Mouse (Mus musculus) embryonic fibroblast, embryonic 13.5 days (primary cell): ENCODE measurements around the gene Smad6. TPM values are rescaled to one million over a fixed set of nuclear protein-coding genes. Genes with fewer than 3 reads are reported as not detected.

Source experiments
- H3K27ac ChIP-seq: 2 replicates; pipeline ENCODE4 v1.5.1; 2012; ENCODE audit warnings: low read length, control low read depth, inconsistent platforms; ENCODE audit not compliant: insufficient read depth
- H3K4me1 ChIP-seq: 2 replicates; pipeline ENCODE4 v1.6.1; 2011; ENCODE audit warnings: low read length; ENCODE audit not compliant: control insufficient read depth, insufficient read depth
- H3K4me3 ChIP-seq: 2 replicates; pipeline ENCODE4 v1.5.1; 2011; ENCODE audit warnings: mild to moderate bottlenecking, control low read depth, low read length; ENCODE audit not compliant: insufficient read depth
- CTCF ChIP-seq: IDR thresholded peaks from 2 replicates; pipeline ENCODE4 v1.5.1; 2011; ENCODE audit warnings: mild to moderate bottlenecking, control low read depth, low read length, moderate library complexity, borderline replicate concordance; ENCODE audit not compliant: insufficient read depth
- POLR2A ChIP-seq: IDR thresholded peaks from 2 replicates; pipeline ENCODE4 v1.6.1; 2011; ENCODE audit warnings: low read depth, mild to moderate bottlenecking, control low read depth, low read length, moderate library complexity
- polyA plus RNA-seq: library from polyadenylated mRNA; stranded (reverse); fragments of >200 nt; gene quantifications from 2 replicates; pipeline ENCODE4 v1.2.4, GENCODE M21; 2011; ENCODE audit warnings: low read depth; ENCODE audit not compliant: missing spikeins, insufficient read length

Gene Smad6
- polyA plus RNA-seq, 1 experiment, result 8.3 TPM

- Histone ChIP-seq H3K4me3 (no peak overlapping the region), H3K27ac (no peak overlapping the region), H3K4me1 (peaks cover 9% of the 10 kb centered on the region; the same call in 1 of the 2 replicates)
- no peak for TF ChIP-seq POLR2A
- no peak for TF ChIP-seq CTCF
Observed at GRCm38 (mm10) chr9:64051241-64051640, 29.4 kb upstream of the Smad6 start.

GRCm38 (mm10) chr9:64050513-64051065 lies 28.7 kb upstream of the Smad6 start:
- peak overlapping the region; percentile 57 for H3K27ac ChIP-seq
- TF ChIP-seq POLR2A, result no peak
- TF ChIP-seq CTCF, result no peak
- H3K4me1 ChIP-seq, result peaks cover 9% of the 10 kb centered on the region; the same call in 1 of the 2 replicates
- H3K4me3 ChIP-seq, result 0 out of 2 replicates have a peak overlapping the region, but pooled peaks have one; percentile 9

GRCm38 (mm10) chr9:64049471-64050380 lies 27.9 kb upstream of the Smad6 start:
- Histone ChIP-seq H3K4me1 (peaks cover 15% of the 10 kb centered on the region; the same call in 1 of the 2 replicates), H3K4me3 (peak overlapping the region; percentile 9), H3K27ac (peak overlapping the region; percentile 57)
- 0 out of 2 replicates have a peak, but pooled peaks have one; percentile 26 for TF ChIP-seq POLR2A
- no peak for TF ChIP-seq CTCF

- TF ChIP-seq CTCF, result no peak
- TF ChIP-seq POLR2A, result no peak
- H3K4me1 ChIP-seq, result peaks cover 8% of the 10 kb centered on the region; the same call in 1 of the 2 replicates
- no peak overlapping the region for H3K27ac ChIP-seq
- H3K4me3 ChIP-seq, result no peak overlapping the region
Observed at GRCm38 (mm10) chr9:64045117-64045890, 23.4 kb upstream of the Smad6 start.

GRCm38 (mm10) chr9:64044343-64044742 lies 22.5 kb upstream of the Smad6 start:
- no peak overlapping the region for H3K4me3 ChIP-seq
- TF ChIP-seq POLR2A, result no peak
- TF ChIP-seq CTCF, result no peak
- H3K27ac ChIP-seq, result no peak overlapping the region
- peaks cover 6% of the 10 kb centered on the region; the same call in 1 of the 2 replicates for H3K4me1 ChIP-seq

- Histone ChIP-seq H3K27ac (no peak overlapping the region), H3K4me3 (no peak overlapping the region), H3K4me1 (peaks cover 6% of the 10 kb centered on the region; the same call in 1 of the 2 replicates)
- TF ChIP-seq POLR2A (no peak), CTCF (no peak)
Observed at GRCm38 (mm10) chr9:64042911-64043310, 21.1 kb upstream of the Smad6 start.

- no peak overlapping the region for H3K4me3 ChIP-seq
- H3K27ac ChIP-seq, result no peak overlapping the region
- peaks cover 6% of the 10 kb centered on the region; the same call in 1 of the 2 replicates for H3K4me1 ChIP-seq
- TF ChIP-seq POLR2A (no peak), CTCF (no peak)
Observed at GRCm38 (mm10) chr9:64042216-64042615, 20.4 kb upstream of the Smad6 start.

- TF ChIP-seq CTCF, result no peak
- no peak for TF ChIP-seq POLR2A
- Histone ChIP-seq H3K4me1 (no peaks in the 10 kb centered on the region), H3K4me3 (no peak overlapping the region), H3K27ac (no peak overlapping the region)
Observed at GRCm38 (mm10) chr9:64029908-64030631, 8.2 kb upstream of the Smad6 start.

GRCm38 (mm10) chr9:64025565-64025964 lies 3.7 kb upstream of the Smad6 start:
- Histone ChIP-seq H3K4me1 (no peaks in the 10 kb centered on the region), H3K27ac (no peak overlapping the region), H3K4me3 (no peak overlapping the region)
- TF ChIP-seq CTCF (peak; percentile 37; the same call in 1 of the 2 replicates), POLR2A (no peak)
